Mouse (Mus musculus): ENCODE data around the gene Npnt.

The Npnt gene

DNA sequence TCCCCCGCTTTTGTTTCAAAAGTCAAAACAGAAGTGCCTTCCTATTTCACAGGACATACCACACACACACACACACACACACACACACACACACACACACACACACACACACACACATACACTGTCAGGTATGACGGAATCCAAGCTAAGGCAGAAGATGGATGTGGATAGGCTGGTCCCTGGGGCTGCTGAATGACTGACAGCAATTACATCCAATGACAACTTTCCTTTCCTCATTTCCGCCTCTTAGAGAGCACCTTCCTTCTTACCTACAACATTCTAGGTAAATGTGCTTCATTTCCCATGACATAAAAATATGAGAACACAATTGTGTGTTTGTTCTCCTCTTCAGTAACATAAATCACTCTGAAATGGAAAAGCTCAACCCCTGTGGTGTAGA is 56.4 kb downstream of the Npnt start:
- DNase-seq (ENCODE audit: low read depth in 1 of 2, low spot score in 2 of 2), result no peak

- no peak for DNase-seq (ENCODE audit: low read depth in 1 of 2, low spot score in 2 of 2)
Measured at GRCm38 (mm10) chr3:132893044-132893443, 57.0 kb downstream of the Npnt start.

DNA sequence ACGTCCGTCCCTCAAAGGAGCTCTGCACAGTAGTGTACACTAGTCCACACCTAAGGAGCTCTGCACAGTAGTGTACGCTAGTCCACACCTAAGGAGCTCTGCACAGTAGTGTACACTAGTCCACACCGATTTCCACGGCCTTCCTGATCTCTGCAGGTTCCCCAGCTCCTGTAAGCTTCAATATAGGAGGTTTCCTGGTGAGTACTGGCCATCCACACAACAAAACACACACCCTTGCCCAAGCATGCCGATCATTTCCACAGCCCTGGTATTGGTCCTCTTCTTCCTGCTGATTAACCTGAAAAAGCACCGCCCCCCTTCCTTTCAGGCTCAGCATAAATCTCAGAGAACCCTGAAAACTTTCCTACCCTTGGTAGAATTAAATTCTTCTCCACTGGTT is 57.6 kb downstream of the Npnt start:
- no peak for DNase-seq (ENCODE audit: low read depth in 1 of 2, low spot score in 2 of 2)

- DNase-seq (ENCODE audit: low read depth in 1 of 2, low spot score in 2 of 2), result no peak
Measured at GRCm38 (mm10) chr3:132887074-132887848, 62.8 kb downstream of the Npnt start.

- no peak for DNase-seq (ENCODE audit: low read depth in 1 of 2, low spot score in 2 of 2)
Measured at GRCm38 (mm10) chr3:132886419-132887050, 63.6 kb downstream of the Npnt start.

DNA sequence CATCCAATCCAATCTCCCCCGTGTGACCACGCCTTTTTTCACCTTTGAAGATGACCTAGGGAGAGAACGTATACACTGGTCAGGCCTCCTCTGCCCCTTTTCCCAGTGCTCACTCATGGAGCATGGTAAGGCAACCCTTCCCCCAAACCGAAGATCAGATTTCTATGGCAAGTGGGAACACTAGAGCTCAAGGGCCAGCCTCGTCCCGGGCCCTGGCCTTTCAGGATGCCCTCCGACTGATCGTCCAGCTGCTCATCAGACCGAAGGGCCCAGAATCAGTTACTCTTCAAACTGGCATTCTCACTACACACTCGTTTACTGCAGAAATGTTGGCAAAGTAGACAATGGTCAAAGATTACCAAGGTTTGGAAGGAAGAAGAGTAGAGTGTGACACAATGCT is 65.6 kb downstream of the Npnt start:
- no peak for DNase-seq (ENCODE audit: low read depth in 1 of 2, low spot score in 2 of 2)

- DNase-seq (ENCODE audit: low read depth in 1 of 2, low spot score in 2 of 2), result no peak
Measured at GRCm38 (mm10) chr3:132883256-132883655, 66.8 kb downstream of the Npnt start.

DNA sequence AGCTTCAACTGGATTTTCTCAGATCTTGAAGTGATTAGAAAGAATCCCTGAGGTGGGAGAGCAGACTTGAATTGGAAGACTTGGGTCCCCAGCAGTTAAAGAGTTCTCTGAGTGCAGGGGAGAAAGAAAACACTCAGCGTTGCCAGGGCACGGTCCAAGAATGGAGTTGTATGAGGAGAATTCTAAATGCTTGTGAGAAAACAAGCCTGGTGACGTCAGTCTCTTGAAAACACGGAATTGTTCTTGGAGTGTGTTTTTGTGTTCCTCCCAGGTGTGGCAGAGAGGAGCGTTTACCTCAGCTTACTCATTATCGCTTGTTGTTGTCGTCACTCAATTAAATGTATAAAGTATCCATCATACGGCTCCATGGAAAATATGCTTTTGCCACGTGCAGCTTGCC is 69.3 kb downstream of the Npnt start:
- no peak for DNase-seq (ENCODE audit: low read depth in 1 of 2, low spot score in 2 of 2)

- no peak for DNase-seq (ENCODE audit: low read depth in 1 of 2, low spot score in 2 of 2)
Measured at GRCm38 (mm10) chr3:132880361-132880760, 69.7 kb downstream of the Npnt start.

DNA sequence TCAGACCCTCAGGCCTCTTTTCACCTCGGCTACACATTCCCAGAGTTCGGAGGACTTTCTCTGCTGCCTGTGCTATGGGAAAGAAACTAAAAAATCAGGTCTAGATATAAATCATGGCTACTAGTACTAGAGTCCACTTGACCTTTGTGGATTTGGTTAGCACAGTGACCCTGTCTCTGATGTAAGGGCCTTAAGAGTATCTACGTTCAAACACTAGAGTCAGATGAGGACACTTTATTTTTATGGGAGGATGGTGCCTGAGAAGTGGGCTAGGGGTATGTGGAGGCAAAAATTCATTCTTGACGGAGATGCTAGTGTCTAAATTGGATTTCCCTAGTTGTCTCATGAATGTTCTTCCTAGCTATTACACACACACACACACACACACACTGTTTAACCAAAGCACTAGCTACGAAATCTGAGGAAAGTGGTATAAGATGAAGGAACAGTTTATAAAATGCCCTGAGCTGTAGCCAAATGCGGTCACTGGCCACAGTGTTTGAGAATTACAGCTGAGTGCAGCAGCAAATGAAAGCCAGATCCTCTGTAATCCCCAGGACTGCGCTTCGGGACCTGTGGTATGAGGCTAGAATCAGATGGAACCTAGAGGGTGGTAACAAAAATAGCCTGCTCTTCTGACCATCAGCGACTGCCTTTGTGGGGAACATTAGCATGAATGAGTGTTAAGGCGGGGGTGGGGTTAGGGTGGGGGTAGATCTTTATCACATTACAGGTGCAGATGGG is 73.0 kb downstream of the Npnt start:
- DNase-seq (ENCODE audit: low read depth in 1 of 2, low spot score in 2 of 2), result no peak

DNA sequence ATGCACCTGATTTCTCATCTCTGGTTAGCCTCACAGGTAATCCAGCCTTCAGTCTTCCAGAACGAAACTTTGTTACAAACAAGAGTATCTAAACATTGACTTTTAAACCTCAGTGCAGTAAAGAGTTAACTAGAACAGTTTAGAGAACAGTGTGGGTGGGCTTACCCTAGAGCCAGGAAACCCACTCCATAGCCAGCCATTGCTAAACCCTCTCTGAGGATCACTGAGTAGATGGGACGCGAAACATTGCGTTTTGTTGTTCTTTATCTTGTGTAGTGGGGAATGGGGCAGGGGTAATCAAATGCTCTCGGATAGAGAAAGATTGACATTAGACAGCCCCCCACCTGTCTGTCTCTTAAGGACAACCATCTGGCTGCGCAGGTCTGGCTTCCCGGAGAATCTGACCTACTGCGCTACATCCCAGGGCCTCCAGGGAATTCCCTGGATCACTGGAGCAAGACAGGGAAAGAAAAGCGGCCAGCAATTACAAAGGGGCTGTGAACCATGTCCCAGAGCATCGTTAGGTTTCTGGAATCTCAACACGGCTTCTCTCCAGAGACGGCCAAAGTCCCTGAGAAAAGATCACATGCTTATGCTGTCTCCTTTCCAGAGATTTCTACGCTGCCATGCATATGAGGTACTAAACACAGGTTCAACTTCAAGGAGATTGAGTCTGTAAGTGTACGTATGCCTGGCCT is 73.9 kb downstream of the Npnt start:
- DNase-seq (ENCODE audit: low read depth in 1 of 2, low spot score in 2 of 2), result no peak

DNA sequence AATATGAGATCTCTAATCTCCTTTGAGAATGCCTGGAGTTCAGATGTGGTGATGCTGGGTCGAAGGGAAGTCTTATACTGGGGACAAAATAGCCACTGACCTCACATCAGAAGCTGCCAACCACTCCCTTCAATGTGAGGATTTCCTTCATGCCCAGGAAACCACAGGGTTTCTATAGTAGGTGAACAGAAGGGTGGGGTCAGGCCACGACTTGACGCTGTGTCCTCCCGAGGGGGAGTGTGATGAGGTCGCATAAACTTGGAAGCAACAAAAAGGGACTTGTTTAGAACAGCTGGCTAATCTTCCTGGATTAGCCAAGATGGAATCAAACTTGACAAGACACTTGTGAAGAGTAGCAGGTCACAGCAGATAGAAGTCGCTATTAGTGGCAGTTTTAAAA is 76.8 kb downstream of the Npnt start:
- DNase-seq (ENCODE audit: low read depth in 1 of 2, low spot score in 2 of 2), result no peak

- no peak for DNase-seq (ENCODE audit: low read depth in 1 of 2, low spot score in 2 of 2)
Measured at GRCm38 (mm10) chr3:132871318-132871904, 78.7 kb downstream of the Npnt start.

DNA sequence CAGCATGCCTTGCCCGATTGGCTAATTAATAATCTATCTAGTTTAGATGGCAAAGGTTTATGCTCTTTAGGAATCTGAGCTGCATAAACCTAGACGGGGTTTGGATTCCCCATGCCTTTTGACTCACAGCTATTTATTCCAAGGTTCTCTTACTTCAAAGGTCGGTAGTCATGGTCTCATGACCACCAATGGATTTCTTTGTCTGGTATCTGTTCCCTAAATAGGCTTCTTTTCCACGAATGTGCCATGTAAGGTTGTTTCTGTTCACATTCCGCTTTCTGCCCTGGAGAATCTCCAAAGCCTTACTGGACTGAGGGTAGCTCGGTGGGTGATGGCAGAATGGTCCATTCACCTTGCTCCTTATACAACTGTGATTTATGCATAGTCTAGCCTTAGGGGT is 80.0 kb downstream of the Npnt start:
- DNase-seq (ENCODE audit: low read depth in 1 of 2, low spot score in 2 of 2), result no peak

- no peak for DNase-seq (ENCODE audit: low read depth in 1 of 2, low spot score in 2 of 2)
Measured at GRCm38 (mm10) chr3:132868838-132869237, 81.3 kb downstream of the Npnt start.

DNA sequence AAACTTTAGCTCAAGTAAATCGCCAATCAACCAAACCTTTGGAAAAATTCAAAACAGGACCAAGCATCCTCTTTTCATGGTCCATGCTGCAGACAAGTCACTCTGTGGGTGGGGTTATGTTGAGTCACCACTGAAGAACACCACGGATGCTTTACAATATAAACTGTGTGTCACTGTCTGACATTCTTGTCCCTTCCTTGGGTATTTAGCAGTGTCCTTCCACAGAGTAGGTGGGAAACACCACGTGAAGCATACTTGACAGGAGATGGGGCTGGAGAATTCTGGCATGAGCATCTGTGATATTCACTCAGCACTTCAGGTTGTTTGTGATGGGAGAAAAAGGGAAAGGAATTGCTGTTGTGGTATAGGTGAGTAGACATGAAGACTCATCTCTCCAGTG is 83.1 kb downstream of the Npnt start:
- DNase-seq (ENCODE audit: low read depth in 1 of 2, low spot score in 2 of 2), result no peak

DNA sequence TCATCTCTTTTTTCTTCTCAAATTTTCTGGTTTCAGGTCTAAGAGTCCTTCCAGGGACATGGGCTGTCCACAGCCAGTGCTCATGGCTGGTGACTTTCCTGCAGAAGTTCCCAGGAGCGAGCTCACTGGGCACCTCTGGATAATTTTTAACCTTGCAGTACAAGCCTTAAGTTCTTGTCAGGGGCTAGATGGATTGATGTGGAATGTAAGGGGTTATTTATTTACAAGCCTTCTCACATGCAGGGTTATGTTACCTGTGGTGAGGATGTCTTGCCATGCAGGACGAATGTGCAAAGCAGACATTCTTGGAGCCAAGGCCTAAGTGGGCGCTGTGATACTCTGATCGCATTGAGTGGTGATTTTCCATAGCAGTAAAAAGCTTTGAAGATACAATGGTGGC is 84.5 kb downstream of the Npnt start:
- no peak for DNase-seq (ENCODE audit: low read depth in 1 of 2, low spot score in 2 of 2)

DNA sequence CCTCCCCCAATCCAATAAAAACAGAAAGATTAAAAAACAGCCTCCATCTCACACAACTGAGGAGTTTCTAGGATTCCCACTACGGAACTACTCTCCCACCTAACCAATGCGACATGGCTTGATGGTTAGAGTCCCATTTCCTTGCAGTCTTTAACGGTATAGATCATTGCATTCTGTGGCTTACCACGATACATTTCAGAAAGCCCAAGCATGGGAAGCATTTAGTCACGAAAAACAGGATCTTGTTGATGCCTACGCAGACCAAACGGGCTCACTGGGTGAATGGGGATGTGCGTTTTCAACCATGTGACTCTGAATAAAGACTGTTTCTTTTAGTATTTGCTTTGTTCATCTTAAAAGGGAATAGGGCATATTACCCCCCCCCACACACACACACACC is 85.1 kb downstream of the Npnt start:
- no peak for DNase-seq (ENCODE audit: low read depth in 1 of 2, low spot score in 2 of 2)

DNA sequence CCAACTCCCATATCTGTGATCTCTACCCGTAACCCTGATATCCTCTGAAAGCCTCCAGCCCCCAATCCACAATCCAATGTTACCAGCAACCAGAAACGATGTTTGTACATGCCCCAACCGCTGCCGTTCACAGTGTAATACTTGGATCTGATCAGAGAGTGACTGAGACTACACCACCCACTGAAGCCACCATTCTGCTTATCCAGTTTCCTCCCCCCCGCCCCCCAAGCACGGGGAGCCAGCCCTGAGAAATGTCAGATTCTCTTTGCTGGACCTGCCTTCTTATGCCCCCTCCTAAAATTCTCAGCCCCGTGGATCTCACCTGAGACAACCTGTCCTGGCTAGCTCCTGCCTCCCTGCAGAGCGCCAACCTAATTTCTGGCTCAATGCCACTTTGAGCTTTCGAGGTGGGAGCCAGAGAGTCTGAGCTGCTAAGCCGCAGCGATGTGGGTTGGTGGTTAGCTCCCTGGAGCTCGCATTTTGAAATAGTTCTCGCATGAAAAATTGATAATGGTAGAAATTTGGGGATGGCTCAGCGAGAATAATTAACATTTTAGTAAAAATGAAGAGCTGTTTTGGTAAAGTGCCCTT is 85.7 kb downstream of the Npnt start:
- no peak for DNase-seq (ENCODE audit: low read depth in 1 of 2, low spot score in 2 of 2)

DNA sequence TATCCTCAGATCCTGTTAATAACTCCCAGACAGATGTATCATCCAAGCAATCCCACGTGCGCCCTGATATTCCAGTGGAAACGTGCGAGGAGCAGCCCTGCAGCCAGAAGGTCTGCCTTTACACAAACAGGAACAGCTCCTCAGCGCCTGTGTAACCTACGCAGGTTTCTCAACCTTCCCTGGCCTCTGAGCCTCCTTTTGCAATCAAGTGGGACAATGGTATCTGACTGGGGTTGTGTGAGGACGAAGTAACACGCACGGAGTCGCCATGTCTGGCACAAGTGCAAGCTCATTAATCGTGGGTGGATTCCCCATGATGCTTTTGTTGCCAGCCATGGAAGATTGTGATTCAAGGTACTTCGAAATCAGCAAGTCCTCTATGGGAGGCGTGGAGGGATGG is 86.2 kb downstream of the Npnt start:
- no peak for DNase-seq (ENCODE audit: low read depth in 1 of 2, low spot score in 2 of 2)

DNA sequence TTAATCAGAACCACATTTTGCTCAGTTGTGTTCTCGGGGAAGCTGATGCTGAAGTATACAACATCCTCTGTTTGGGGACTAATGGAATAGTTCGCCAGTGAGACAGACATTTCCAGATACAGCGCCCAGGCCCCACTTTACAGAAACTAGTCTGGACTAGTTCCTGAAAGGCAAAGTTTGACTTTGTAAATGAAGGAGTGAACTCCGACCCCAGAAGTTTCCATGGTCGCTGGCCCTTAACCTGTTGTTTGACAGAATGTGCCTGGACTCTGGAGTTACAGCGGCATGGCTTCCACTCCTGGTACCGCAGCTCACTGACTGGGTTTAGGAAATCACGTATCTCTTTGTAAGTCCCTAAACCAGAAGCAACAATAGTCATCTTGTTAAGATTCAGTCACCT is 89.3 kb downstream of the Npnt start:
- DNase-seq (ENCODE audit: low read depth in 1 of 2, low spot score in 2 of 2), result no peak
